Mouse (Mus musculus) midbrain, embryonic 13.5 days (tissue): ENCODE data around the gene Micu1. TPM values are rescaled to one million over a fixed set of nuclear protein-coding genes. Genes with fewer than 3 reads are reported as not detected.
A peak's percentile ranks its signal among the peaks of the same experiment; 100 is the strongest.

Source experiments
- ATAC-seq: fragments of 200-750 bp; cut with Nextera tagmentation; 2 replicates; pipeline ENCODE4 v1.8.0; 2017; ENCODE audit warnings: mild to moderate bottlenecking, moderate TSS enrichment, moderate library complexity
- H3K27ac ChIP-seq: fragments of 300-500 bp; sonication (generic); 2 replicates; pipeline ENCODE4 v1.5.1; 2015; ENCODE audit warnings: inconsistent platforms, mild to moderate bottlenecking, moderate library complexity
- H3K27me3 ChIP-seq: fragments of 300-500 bp; sonication (generic); 2 replicates; pipeline ENCODE4 v1.6.1; 2015; ENCODE audit warnings: mild to moderate bottlenecking, inconsistent platforms
- H3K36me3 ChIP-seq: fragments of 300-500 bp; sonication (generic); 2 replicates; pipeline ENCODE4 v1.6.1; 2015; ENCODE audit warnings: mild to moderate bottlenecking, inconsistent platforms
- H3K4me1 ChIP-seq: fragments of 300-500 bp; sonication (generic); replicated peaks from 2 replicates; pipeline ENCODE4 v1.6.1; 2015; ENCODE audit warnings: inconsistent platforms
- H3K4me2 ChIP-seq: fragments of 300-500 bp; sonication (generic); replicated peaks from 2 replicates; pipeline ENCODE4 v1.6.1; 2015; ENCODE audit warnings: moderate library complexity, mild to moderate bottlenecking, inconsistent platforms
- H3K4me3 ChIP-seq: fragments of 300-500 bp; sonication (generic); replicated peaks from 2 replicates; pipeline ENCODE4 v1.5.1; 2015; ENCODE audit warnings: mild to moderate bottlenecking, inconsistent platforms
- H3K9ac ChIP-seq: fragments of 300-500 bp; sonication (generic); replicated peaks from 2 replicates; pipeline ENCODE4 v1.6.1; 2015; ENCODE audit warnings: mild to moderate bottlenecking, inconsistent platforms
- H3K9me3 ChIP-seq: fragments of 300-500 bp; sonication (generic); 2 replicates; pipeline ENCODE4 v1.6.1; 2016; ENCODE audit warnings: mild to moderate bottlenecking, inconsistent platforms
- WGBS: fragments of 180-500 bp; shearing (Covaris S2); methylation state at CpG from one replicate; pipeline ENCODE4 v1.1.7; 2015; 5-methylcytosine and 5-hydroxymethylcytosine counted together
- polyA plus RNA-seq: library from polyadenylated mRNA; unstranded; fragments of >200 nt; fragmentation: Nextera tagmentation; extraction: Ambion mirVana; gene quantifications from 2 replicates; pipeline ENCODE4 v1.2.1, GENCODE M21; 2015

Gene Micu1
- polyA plus RNA-seq, 1 experiment from 2014 or later: 72.2 TPM

- Histone ChIP-seq H3K4me1 (peaks cover 68% of the 10 kb centered on the region), H3K27me3 (no peaks in the 10 kb centered on the region), H3K9me3 (no peaks in the 10 kb centered on the region), H3K27ac (peak overlapping the region; percentile 22), H3K4me2 (no peak overlapping the region), H3K4me3 (no peak overlapping the region), H3K9ac (0 out of 2 replicates have a peak overlapping the region, but pooled peaks have one; percentile 23), H3K36me3 (no peaks in the 10 kb centered on the region)
- ATAC-seq: no peak
- WGBS: 75% methylated on average over 8 of the region's 8 CpGs
These were observed 200.3 kb downstream of the Micu1 start for GRCm38 (mm10) chr10:59902606-59902990.

GRCm38 (mm10) chr10:59903170-59903569, 200.9 kb downstream of the Micu1 start:
- ATAC-seq: no peak
- peaks cover 66% of the 10 kb centered on the region for H3K4me1 ChIP-seq
- peak overlapping the region; percentile 35; the same call in 1 of the 2 replicates for H3K27ac ChIP-seq

GRCm38 (mm10) chr10:59907080-59907609, 204.9 kb downstream of the Micu1 start:
- Histone ChIP-seq H3K27ac (no peak overlapping the region), H3K4me3 (no peak overlapping the region), H3K4me2 (no peak overlapping the region), H3K27me3 (0 out of 2 replicates have a peak, but pooled peaks cover 5% of the 10 kb centered on the region), H3K36me3 (no peaks in the 10 kb centered on the region), H3K9ac (no peak overlapping the region), H3K9me3 (no peaks in the 10 kb centered on the region), H3K4me1 (peaks cover 49% of the 10 kb centered on the region)
- ATAC-seq: peak; percentile 2; the same call in 1 of the 2 replicates
- 50% methylated on average over 3 of the region's 3 CpGs for WGBS

More at GRCm38 (mm10) chr10:59903170-59903569, 200.9 kb downstream of the Micu1 start:
- Histone ChIP-seq H3K4me3 (no peak overlapping the region), H3K9me3 (no peaks in the 10 kb centered on the region), H3K36me3 (no peaks in the 10 kb centered on the region), H3K9ac (0 out of 2 replicates have a peak overlapping the region, but pooled peaks have one; percentile 28), H3K4me2 (no peak overlapping the region), H3K27me3 (no peaks in the 10 kb centered on the region)
- WGBS: 51% methylated on average over 7 of the region's 7 CpGs

- Histone ChIP-seq H3K9ac (no peak overlapping the region), H3K4me2 (no peak overlapping the region), H3K27ac (0 out of 2 replicates have a peak overlapping the region, but pooled peaks have one; percentile 53), H3K4me3 (no peak overlapping the region), H3K36me3 (no peaks in the 10 kb centered on the region), H3K4me1 (peaks cover 44% of the 10 kb centered on the region), H3K9me3 (no peaks in the 10 kb centered on the region), H3K27me3 (0 out of 2 replicates have a peak, but pooled peaks cover 5% of the 10 kb centered on the region)
- 36% methylated on average over 7 of the region's 7 CpGs for WGBS
- ATAC-seq: peak; percentile 18
These were observed 205.5 kb downstream of the Micu1 start for GRCm38 (mm10) chr10:59907695-59908299.

GRCm38 (mm10) chr10:59908776-59909315, 206.6 kb downstream of the Micu1 start:
- H3K4me1 ChIP-seq: peaks cover 35% of the 10 kb centered on the region
- H3K9ac ChIP-seq: no peak overlapping the region
- ATAC-seq: peak; percentile 7; the same call in 1 of the 2 replicates
- H3K9me3 ChIP-seq: no peaks in the 10 kb centered on the region
- no peak overlapping the region for H3K4me3 ChIP-seq
- WGBS: 51% methylated on average over 7 of the region's 7 CpGs
- no peaks in the 10 kb centered on the region for H3K36me3 ChIP-seq
- 0 out of 2 replicates have a peak, but pooled peaks cover 5% of the 10 kb centered on the region for H3K27me3 ChIP-seq
- H3K4me2 ChIP-seq: no peak overlapping the region
- H3K27ac ChIP-seq: 0 out of 2 replicates have a peak overlapping the region, but pooled peaks have one; percentile 1

GRCm38 (mm10) chr10:59909357-59909847, 207.1 kb downstream of the Micu1 start:
- H3K9ac ChIP-seq: 0 out of 2 replicates have a peak overlapping the region, but pooled peaks have one; percentile 14
- ATAC-seq: peak; percentile 21; the same call in 1 of the 2 replicates
- no peak overlapping the region for H3K4me3 ChIP-seq
- H3K4me1 ChIP-seq: peaks cover 35% of the 10 kb centered on the region
- 10% methylated on average over 14 of the region's 14 CpGs for WGBS
- H3K4me2 ChIP-seq: peak overlapping the region; percentile 21; the same call in 1 of the 2 replicates
- 0 out of 2 replicates have a peak, but pooled peaks cover 5% of the 10 kb centered on the region for H3K27me3 ChIP-seq
- no peaks in the 10 kb centered on the region for H3K9me3 ChIP-seq
- peak overlapping the region; percentile 53 for H3K27ac ChIP-seq
- H3K36me3 ChIP-seq: no peaks in the 10 kb centered on the region

- H3K27ac ChIP-seq: no peak overlapping the region
- no peaks in the 10 kb centered on the region for H3K36me3 ChIP-seq
- 0 out of 2 replicates have a peak overlapping the region, but pooled peaks have one; percentile 23 for H3K9ac ChIP-seq
- 0 out of 2 replicates have a peak, but pooled peaks cover 5% of the 10 kb centered on the region for H3K27me3 ChIP-seq
- H3K4me2 ChIP-seq: peak overlapping the region; percentile 43
- no peaks in the 10 kb centered on the region for H3K9me3 ChIP-seq
- 23% methylated on average over 6 of the region's 6 CpGs for WGBS
- peaks cover 39% of the 10 kb centered on the region for H3K4me1 ChIP-seq
- H3K4me3 ChIP-seq: no peak overlapping the region
- ATAC-seq: no peak
These were observed 208.8 kb downstream of the Micu1 start for GRCm38 (mm10) chr10:59911091-59911490.

- ATAC-seq: 0 out of 2 replicates have a peak, but pooled peaks have one; percentile 22
- Histone ChIP-seq H3K36me3 (no peaks in the 10 kb centered on the region), H3K27ac (no peak overlapping the region; the same call in 1 of the 2 replicates), H3K4me1 (peaks cover 45% of the 10 kb centered on the region), H3K27me3 (0 out of 2 replicates have a peak, but pooled peaks cover 5% of the 10 kb centered on the region), H3K9ac (peak overlapping the region; percentile 23; the same call in 1 of the 2 replicates), H3K9me3 (no peaks in the 10 kb centered on the region), H3K4me3 (no peak overlapping the region), H3K4me2 (peak overlapping the region; percentile 43)
- 3% methylated on average over 25 of the region's 25 CpGs for WGBS
These were observed 209.4 kb downstream of the Micu1 start for GRCm38 (mm10) chr10:59911561-59912198.

Other genes starting within 250 kb of the Micu1 start
- not detected in 2 replicates for gene Gm10322, start 86.4 kb upstream of the Micu1 start, polyA plus RNA-seq
- 18.3 and 19.5 TPM in 2 replicates for gene Mcu, start 85.8 kb upstream of the Micu1 start, polyA plus RNA-seq
- 18.3 and 18.6 TPM in 2 replicates for gene Dnajb12, start 177.1 kb downstream of the Micu1 start, polyA plus RNA-seq
- 48.5 and 58.7 TPM in 2 replicates for gene Ddit4, start 249.4 kb downstream of the Micu1 start, polyA plus RNA-seq